Mouse (Mus musculus) ES-Bruce4 (cell line): ENCODE results near the gene Aqp9.

Experiments
- CTCF ChIP-seq: IDR thresholded peaks from one replicate; pipeline ENCODE4 v1.8.1; 2011; ENCODE audit warnings: low read depth, low read length
- EP300 ChIP-seq: IDR thresholded peaks from 2 replicates; pipeline ENCODE4 v1.6.1; 2011; ENCODE audit warnings: low read depth, low read length; ENCODE audit not compliant: insufficient read depth
- POLR2A ChIP-seq: IDR thresholded peaks from one replicate; pipeline ENCODE4 v1.8.1; 2011; ENCODE audit warnings: low read length; ENCODE audit not compliant: insufficient read depth

DNA sequence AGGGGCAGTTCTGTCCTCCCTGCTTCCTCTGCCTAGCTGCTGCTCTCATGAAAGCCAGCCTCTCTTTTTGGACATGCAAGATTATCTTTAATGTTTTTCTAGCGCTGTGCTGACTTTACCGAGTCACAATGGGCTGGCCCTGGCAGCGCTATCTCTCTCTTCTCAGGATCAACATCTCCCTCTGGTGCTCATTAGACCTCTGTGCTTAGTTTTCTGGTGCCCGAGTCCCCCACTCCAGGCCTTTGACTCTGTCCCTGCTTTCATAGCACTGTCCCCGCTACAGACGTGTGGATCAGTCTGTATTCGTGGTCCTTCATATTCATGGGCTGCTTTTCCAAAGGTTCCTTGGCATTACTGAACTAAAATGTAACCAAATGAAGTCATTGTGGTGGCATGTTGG is 89.3 kb downstream of the Aqp9 start:
- no peak for TF ChIP-seq POLR2A
- no peak for TF ChIP-seq CTCF
- TF ChIP-seq EP300 = no peak
